Mouse (Mus musculus): ENCODE data around the gene Cfap100. TPM values are rescaled to one million over a fixed set of nuclear protein-coding genes. Genes with fewer than 3 reads are reported as not detected.

Cfap100 gene
- total and polyA plus RNA-seq, 3 experiments, result 0.10 TPM; not detected in 2

- H3K27me3 ChIP-seq (replicated peaks), result peaks cover 89% of the 10 kb centered on the region
- no peak overlapping the region for H3K27ac ChIP-seq (ENCODE audit: insufficient read depth, low read depth)
- H3K79me2 ChIP-seq (replicated peaks; ENCODE audit: control insufficient read depth, extremely low read depth, insufficient read depth, poor library complexity, severe bottlenecking), result no peaks in the 10 kb centered on the region
- DNase-seq (ENCODE audit: extremely low read depth), result no peak
- H3K9ac ChIP-seq (ENCODE audit: insufficient read depth, low read depth), result no peak overlapping the region
- TF ChIP-seq POLR2AphosphoS2 (IDR thresholded peaks at IDR 0.05; ENCODE audit: low read depth, low read length) (no peak), MXI1 (IDR thresholded peaks at IDR 0.05; ENCODE audit: low read depth, low read length) (no peak), ETS1 (conservative IDR thresholded peaks at IDR 0.05; ENCODE audit: low read depth, low read length) (no peak), NELFE (IDR thresholded peaks at IDR 0.05; ENCODE audit: low read depth, low read length) (no peak), JUND (conservative IDR thresholded peaks at IDR 0.05; ENCODE audit: low read depth, low read length) (no peak), TCF12 (IDR thresholded peaks at IDR 0.05; ENCODE audit: low read depth, low read length) (no peak), ELF1 (IDR thresholded peaks at IDR 0.05; ENCODE audit: low read depth, low read length) (no peak), MYC (IDR thresholded peaks at IDR 0.05; ENCODE audit: low read depth, low read length) (no peak), SIN3A (IDR thresholded peaks at IDR 0.05; ENCODE audit: low read length) (no peak), MAFK (IDR thresholded peaks at IDR 0.05; ENCODE audit: insufficient replicate concordance, low read length) (no peak), HCFC1 (IDR thresholded peaks at IDR 0.05; ENCODE audit: low read depth, low read length) (no peak), POLR2A (IDR thresholded peaks at IDR 0.05; ENCODE audit: low read depth, low read length) (no peak)
- no peak overlapping the region for H3K4me2 ChIP-seq (ENCODE audit: insufficient read depth, low read depth, poor library complexity, severe bottlenecking)
- in situ Hi-C loops (cut with MboI; ENCODE audit: low pct_ligation_motif_present, low pct_unique_long_range_greater_than_20kb, low sequenced_read_pairs), result no loop called here
- no peaks in the 10 kb centered on the region for H3K36me3 ChIP-seq (replicated peaks in 1 of 2; ENCODE audit: control insufficient read depth in 1 of 2, insufficient read depth in 1 of 2, low read length in 1 of 2)
- no peak overlapping the region for H3K4me3 ChIP-seq (replicated peaks in 1 of 3; ENCODE audit: low read depth in 2 of 3, low read length in 2 of 3, poor library complexity in 1 of 3)
- no peaks in the 10 kb centered on the region for H3K9me3 ChIP-seq (replicated peaks; ENCODE audit: low read length)
- no peaks in the 10 kb centered on the region for H3K4me1 ChIP-seq (ENCODE audit: control insufficient read depth in 1 of 2, insufficient read depth in 2 of 2)
- dilution Hi-C loops (cut with MboI; ENCODE audit: extremely low pct_ligation_motif_present, extremely low pct_unique_long_range_greater_than_20kb, low sequenced_read_pairs), result no loop called here
Measured at GRCm38 (mm10) chr6:90453751-90454150, 25.2 kb upstream of the Cfap100 start.

GRCm38 (mm10) chr6:90452603-90453002 is 24.0 kb upstream of the Cfap100 start:
- Histone ChIP-seq H3K27me3 (replicated peaks) (peaks cover 90% of the 10 kb centered on the region), H3K9me3 (replicated peaks; ENCODE audit: low read length) (no peaks in the 10 kb centered on the region), H3K79me2 (replicated peaks; ENCODE audit: control insufficient read depth, extremely low read depth, insufficient read depth, poor library complexity, severe bottlenecking) (no peaks in the 10 kb centered on the region), H3K36me3 (replicated peaks in 1 of 2; ENCODE audit: control insufficient read depth in 1 of 2, insufficient read depth in 1 of 2, low read length in 1 of 2) (no peaks in the 10 kb centered on the region), H3K4me2 (ENCODE audit: insufficient read depth, low read depth, poor library complexity, severe bottlenecking) (no peak overlapping the region), H3K9ac (ENCODE audit: insufficient read depth, low read depth) (no peak overlapping the region), H3K27ac (ENCODE audit: insufficient read depth, low read depth) (no peak overlapping the region), H3K4me1 (ENCODE audit: control insufficient read depth in 1 of 2, insufficient read depth in 2 of 2) (no peaks in the 10 kb centered on the region), H3K4me3 (replicated peaks in 1 of 3; ENCODE audit: low read depth in 2 of 3, low read length in 2 of 3, poor library complexity in 1 of 3) (no peak overlapping the region)
- dilution Hi-C loops (cut with MboI; ENCODE audit: extremely low pct_ligation_motif_present, extremely low pct_unique_long_range_greater_than_20kb, low sequenced_read_pairs), result no loop called here
- in situ Hi-C loops (cut with MboI; ENCODE audit: low pct_ligation_motif_present, low pct_unique_long_range_greater_than_20kb, low sequenced_read_pairs), result no loop called here
- no peak for TF ChIP-seq POLR2A (IDR thresholded peaks at IDR 0.05; ENCODE audit: low read depth, low read length)
- no peak for TF ChIP-seq USF1 (IDR thresholded peaks at IDR 0.05; ENCODE audit: low read depth, low read length)
- no peak for TF ChIP-seq KAT2A (IDR thresholded peaks at IDR 0.05; ENCODE audit: insufficient replicate concordance, low read length)
- no peak for TF ChIP-seq GABPA (IDR thresholded peaks at IDR 0.05; ENCODE audit: insufficient replicate concordance, low read depth, low read length)
- no peak for TF ChIP-seq TCF12 (IDR thresholded peaks at IDR 0.05; ENCODE audit: low read depth, low read length)
- no peak for TF ChIP-seq HCFC1 (IDR thresholded peaks at IDR 0.05; ENCODE audit: low read depth, low read length)
- TF ChIP-seq CHD1 (IDR thresholded peaks at IDR 0.05; ENCODE audit: low read depth, low read length), result no peak
- TF ChIP-seq JUN (IDR thresholded peaks at IDR 0.05; ENCODE audit: insufficient read depth, low read depth, low read length), result no peak
- no peak for TF ChIP-seq MYC (IDR thresholded peaks at IDR 0.05; ENCODE audit: low read depth, low read length)
- TF ChIP-seq ZMIZ1 (IDR thresholded peaks at IDR 0.05; ENCODE audit: low read depth, low read length), result no peak
- TF ChIP-seq SMC3 (IDR thresholded peaks at IDR 0.05; ENCODE audit: low read depth, low read length), result no peak
- TF ChIP-seq MEF2A (IDR thresholded peaks at IDR 0.05; ENCODE audit: borderline replicate concordance, low read depth, low read length), result no peak
- no peak for TF ChIP-seq RAD21 (IDR thresholded peaks at IDR 0.05; ENCODE audit: low read depth, low read length)
- TF ChIP-seq TBP (conservative IDR thresholded peaks at IDR 0.05; ENCODE audit: low read depth, low read length), result no peak
- TF ChIP-seq MAZ (IDR thresholded peaks at IDR 0.05; ENCODE audit: low read depth, low read length), result no peak
- TF ChIP-seq E2F4 (IDR thresholded peaks at IDR 0.05; ENCODE audit: insufficient replicate concordance, low read depth, low read length), result no peak
- no peak for TF ChIP-seq ELF1 (IDR thresholded peaks at IDR 0.05; ENCODE audit: low read depth, low read length)
- no peak for TF ChIP-seq UBTF (IDR thresholded peaks at IDR 0.05; ENCODE audit: low read depth, low read length)
- TF ChIP-seq CHD2 (IDR thresholded peaks at IDR 0.05; ENCODE audit: low read length), result no peak
- no peak for TF ChIP-seq EP300 (IDR thresholded peaks at IDR 0.05; ENCODE audit: low read length)
- DNase-seq (ENCODE audit: extremely low read depth), result no peak

Data from CH12.LX (cell line).